Mouse (Mus musculus): Measurements from ENCODE around the gene Pld2. TPM values are rescaled to one million over a fixed set of nuclear protein-coding genes. Genes with fewer than 3 reads are reported as not detected.

The Pld2 gene
- total and polyA plus RNA-seq, 3 experiments = 0.15 to 0.39 TPM; not detected in 1

- no peak overlapping the region for H3K4me3 ChIP-seq (ENCODE audit: control insufficient read depth in 1 of 2, insufficient read depth in 1 of 2, low read depth in 2 of 2, low read length in 2 of 2)
- H3K9me3 ChIP-seq (replicated peaks; ENCODE audit: insufficient read depth, low read length) = no peaks in the 10 kb centered on the region
- no peaks in the 10 kb centered on the region for H3K27me3 ChIP-seq (ENCODE audit: control insufficient read depth in 1 of 2, insufficient read depth in 2 of 2, low read length in 2 of 2)
- H3K27ac ChIP-seq (ENCODE audit: control insufficient read depth, low read depth, low read length) = no peak overlapping the region
- no peaks in the 10 kb centered on the region for H3K4me1 ChIP-seq (ENCODE audit: control insufficient read depth in 1 of 2, insufficient read depth in 2 of 2, low read length in 2 of 2)
- no peaks in the 10 kb centered on the region for H3K79me2 ChIP-seq (ENCODE audit: control insufficient read depth, insufficient read depth, low read length, poor library complexity)
- H3K9ac ChIP-seq (ENCODE audit: control insufficient read depth, low read depth, low read length, poor library complexity, severe bottlenecking) = no peak overlapping the region
- peaks cover 0 to 8% of the 10 kb centered on the region in 2 experiments; a peak in 2 of 4 replicates for H3K36me3 ChIP-seq (ENCODE audit: control insufficient read depth in 1 of 2, insufficient read depth in 2 of 2, low read length in 2 of 2)
- TF ChIP-seq USF1 (IDR thresholded peaks at IDR 0.05; ENCODE audit: low read depth, low read length) = no peak
- no peak for TF ChIP-seq TBP (IDR thresholded peaks at IDR 0.05; ENCODE audit: low read depth, low read length)
- no peak for TF ChIP-seq NELFE (IDR thresholded peaks at IDR 0.05; ENCODE audit: low read depth, low read length)
- no peak for TF ChIP-seq TCF12 (IDR thresholded peaks at IDR 0.05; ENCODE audit: low read depth, low read length)
- no peak for DNase-seq (ENCODE audit: low read depth, low spot score)
Observed at GRCm38 (mm10) chr11:70607611-70608010, 67.7 kb downstream of the Pld2 start.

Other genes starting within 250 kb of the Pld2 start
- not detected in 2 replicates for gene Alox12e, start 217.4 kb upstream of the Pld2 start, total RNA-seq (2012; rRNA removed)
- not detected for gene Alox12e, start 217.4 kb upstream of the Pld2 start, polyA plus RNA-seq (2012; ENCODE audit: insufficient read depth in 1 of 2, insufficient read length in 2 of 2, low read depth in 1 of 2, low replicate concordance in 2 of 2, missing spikeins in 1 of 2)
- not detected in 2 replicates for gene Alox15, start 188.0 kb upstream of the Pld2 start, total RNA-seq (2012; rRNA removed)
- not detected for gene Alox15, start 188.0 kb upstream of the Pld2 start, polyA plus RNA-seq (2012; ENCODE audit: insufficient read depth in 1 of 2, insufficient read length in 2 of 2, low read depth in 1 of 2, low replicate concordance in 2 of 2, missing spikeins in 1 of 2)
- gene Pelp1, start 130.0 kb upstream of the Pld2 start, total RNA-seq (2012; rRNA removed) = 46.4 and 50.6 TPM in 2 replicates
- gene Pelp1, start 130.0 kb upstream of the Pld2 start, polyA plus RNA-seq (2012; ENCODE audit: insufficient read depth in 1 of 2, insufficient read length in 2 of 2, low read depth in 1 of 2, low replicate concordance in 2 of 2, missing spikeins in 1 of 2) = 10 to 100 TPM in 1 of 2 experiments, not detected in 1; 70.1 TPM
- gene Arrb2, start 107.4 kb upstream of the Pld2 start, total RNA-seq (2012; rRNA removed) = 200 and 241 TPM in 2 replicates
- gene Arrb2, start 107.4 kb upstream of the Pld2 start, polyA plus RNA-seq (2012; ENCODE audit: insufficient read depth in 1 of 2, insufficient read length in 2 of 2, low read depth in 1 of 2, low replicate concordance in 2 of 2, missing spikeins in 1 of 2) = 100 to 1,000 TPM in 1 of 2 experiments, not detected in 1; 272 TPM
- gene Med11, start 88.1 kb upstream of the Pld2 start, total RNA-seq (2012; rRNA removed) = 43.0 and 43.3 TPM in 2 replicates
- gene Med11, start 88.1 kb upstream of the Pld2 start, polyA plus RNA-seq (2012; ENCODE audit: insufficient read depth in 1 of 2, insufficient read length in 2 of 2, low read depth in 1 of 2, low replicate concordance in 2 of 2, missing spikeins in 1 of 2) = 10 to 100 TPM in 1 of 2 experiments, not detected in 1; 40.0 TPM
- gene Zmynd15, start 80.6 kb upstream of the Pld2 start, total RNA-seq (2012; rRNA removed) = not detected in 2 replicates
- under 1 TPM in 1 of 2 experiments, not detected in 1; 0.14 TPM for gene Zmynd15, start 80.6 kb upstream of the Pld2 start, polyA plus RNA-seq (2012; ENCODE audit: insufficient read depth in 1 of 2, insufficient read length in 2 of 2, low read depth in 1 of 2, low replicate concordance in 2 of 2, missing spikeins in 1 of 2)
- gene Cxcl16, start 80.1 kb upstream of the Pld2 start, total RNA-seq (2012; rRNA removed) = not detected in 2 replicates
- gene Cxcl16, start 80.1 kb upstream of the Pld2 start, polyA plus RNA-seq (2012; ENCODE audit: insufficient read depth in 1 of 2, insufficient read length in 2 of 2, low read depth in 1 of 2, low replicate concordance in 2 of 2, missing spikeins in 1 of 2) = not detected
- 0.27 TPM in 1 of 2 replicates, not detected in the other for gene Tm4sf5, start 34.8 kb upstream of the Pld2 start, total RNA-seq (2012; rRNA removed)
- under 1 TPM in 1 of 2 experiments, not detected in 1; 0.21 TPM for gene Tm4sf5, start 34.8 kb upstream of the Pld2 start, polyA plus RNA-seq (2012; ENCODE audit: insufficient read depth in 1 of 2, insufficient read length in 2 of 2, low read depth in 1 of 2, low replicate concordance in 2 of 2, missing spikeins in 1 of 2)
- not detected in 2 replicates for gene Vmo1, start 25.4 kb upstream of the Pld2 start, total RNA-seq (2012; rRNA removed)
- gene Vmo1, start 25.4 kb upstream of the Pld2 start, polyA plus RNA-seq (2012; ENCODE audit: insufficient read depth in 1 of 2, insufficient read length in 2 of 2, low read depth in 1 of 2, low replicate concordance in 2 of 2, missing spikeins in 1 of 2) = not detected
- gene Gltpd2, start 20.9 kb upstream of the Pld2 start, total RNA-seq (2012; rRNA removed) = not detected in 2 replicates
- gene Gltpd2, start 20.9 kb upstream of the Pld2 start, polyA plus RNA-seq (2012; ENCODE audit: insufficient read depth in 1 of 2, insufficient read length in 2 of 2, low read depth in 1 of 2, low replicate concordance in 2 of 2, missing spikeins in 1 of 2) = under 1 TPM in 1 of 2 experiments, not detected in 1; 0.06 TPM
- gene Psmb6, start 14.7 kb upstream of the Pld2 start, total RNA-seq (2012; rRNA removed) = 602 and 671 TPM in 2 replicates
- gene Psmb6, start 14.7 kb upstream of the Pld2 start, polyA plus RNA-seq (2012; ENCODE audit: insufficient read depth in 1 of 2, insufficient read length in 2 of 2, low read depth in 1 of 2, low replicate concordance in 2 of 2, missing spikeins in 1 of 2) = 100 to 1,000 TPM in 1 of 2 experiments, not detected in 1; 462 TPM
- not detected in 2 replicates for gene Gm40193, start 7.1 kb upstream of the Pld2 start, total RNA-seq (2012; rRNA removed)
- gene Gm40193, start 7.1 kb upstream of the Pld2 start, polyA plus RNA-seq (2012; ENCODE audit: insufficient read depth in 1 of 2, insufficient read length in 2 of 2, low read depth in 1 of 2, low replicate concordance in 2 of 2, missing spikeins in 1 of 2) = not detected
- 25.0 and 33.8 TPM in 2 replicates for gene Mink1, start 22.8 kb downstream of the Pld2 start, total RNA-seq (2012; rRNA removed)
- gene Mink1, start 22.8 kb downstream of the Pld2 start, polyA plus RNA-seq (2012; ENCODE audit: insufficient read depth in 1 of 2, insufficient read length in 2 of 2, low read depth in 1 of 2, low replicate concordance in 2 of 2, missing spikeins in 1 of 2) = 100 to 1,000 TPM in 1 of 2 experiments, 10 to 100 TPM in 1; 57.3 to 230 TPM
- gene 4930544D05Rik, start 75.8 kb downstream of the Pld2 start, total RNA-seq (2012; rRNA removed) = not detected in 2 replicates
- gene 4930544D05Rik, start 75.8 kb downstream of the Pld2 start, polyA plus RNA-seq (2012; ENCODE audit: insufficient read depth in 1 of 2, insufficient read length in 2 of 2, low read depth in 1 of 2, low replicate concordance in 2 of 2, missing spikeins in 1 of 2) = under 1 TPM in 1 of 2 experiments, not detected in 1; 0.10 TPM
- 0.54 TPM in 1 of 2 replicates, not detected in the other for gene Chrne, start 79.2 kb downstream of the Pld2 start, total RNA-seq (2012; rRNA removed)
- gene Chrne, start 79.2 kb downstream of the Pld2 start, polyA plus RNA-seq (2012; ENCODE audit: insufficient read depth in 1 of 2, insufficient read length in 2 of 2, low read depth in 1 of 2, low replicate concordance in 2 of 2, missing spikeins in 1 of 2) = under 1 TPM in 1 of 2 experiments, not detected in 1; 0.33 TPM
- gene Gp1ba, start 99.1 kb downstream of the Pld2 start, total RNA-seq (2012; rRNA removed) = 0.98 and 1.6 TPM in 2 replicates
- gene Gp1ba, start 99.1 kb downstream of the Pld2 start, polyA plus RNA-seq (2012; ENCODE audit: insufficient read depth in 1 of 2, insufficient read length in 2 of 2, low read depth in 1 of 2, low replicate concordance in 2 of 2, missing spikeins in 1 of 2) = 1 to 10 TPM in 1 of 2 experiments, not detected in 1; 5.0 TPM
- 30.4 and 31.4 TPM in 2 replicates for gene Rnf167, start 107.2 kb downstream of the Pld2 start, total RNA-seq (2012; rRNA removed)
- gene Rnf167, start 107.2 kb downstream of the Pld2 start, polyA plus RNA-seq (2012; ENCODE audit: insufficient read depth in 1 of 2, insufficient read length in 2 of 2, low read depth in 1 of 2, low replicate concordance in 2 of 2, missing spikeins in 1 of 2) = 10 to 100 TPM in 1 of 2 experiments, not detected in 1; 44.4 TPM
- gene Slc25a11, start 107.4 kb downstream of the Pld2 start, total RNA-seq (2012; rRNA removed) = 96.3 and 104 TPM in 2 replicates
- 100 to 1,000 TPM; 114 to 145 TPM for gene Slc25a11, start 107.4 kb downstream of the Pld2 start, polyA plus RNA-seq (2012; ENCODE audit: insufficient read depth in 1 of 2, insufficient read length in 2 of 2, low read depth in 1 of 2, low replicate concordance in 2 of 2, missing spikeins in 1 of 2)
- gene Pfn1, start 114.6 kb downstream of the Pld2 start, total RNA-seq (2012; rRNA removed) = 1,332 and 1,356 TPM in 2 replicates
- 1,000 to 10,000 TPM; 2,392 to 5,980 TPM for gene Pfn1, start 114.6 kb downstream of the Pld2 start, polyA plus RNA-seq (2012; ENCODE audit: insufficient read depth in 1 of 2, insufficient read length in 2 of 2, low read depth in 1 of 2, low replicate concordance in 2 of 2, missing spikeins in 1 of 2)
- gene Eno3, start 117.1 kb downstream of the Pld2 start, total RNA-seq (2012; rRNA removed) = 12.9 and 14.2 TPM in 2 replicates
- gene Eno3, start 117.1 kb downstream of the Pld2 start, polyA plus RNA-seq (2012; ENCODE audit: insufficient read depth in 1 of 2, insufficient read length in 2 of 2, low read depth in 1 of 2, low replicate concordance in 2 of 2, missing spikeins in 1 of 2) = 10 to 100 TPM in 1 of 2 experiments, not detected in 1; 16.8 TPM
- 76.4 and 81.0 TPM in 2 replicates for gene Spag7, start 129.4 kb downstream of the Pld2 start, total RNA-seq (2012; rRNA removed)
- 10 to 100 TPM in 1 of 2 experiments, not detected in 1; 99.6 TPM for gene Spag7, start 129.4 kb downstream of the Pld2 start, polyA plus RNA-seq (2012; ENCODE audit: insufficient read depth in 1 of 2, insufficient read length in 2 of 2, low read depth in 1 of 2, low replicate concordance in 2 of 2, missing spikeins in 1 of 2)
- gene Camta2, start 148.0 kb downstream of the Pld2 start, total RNA-seq (2012; rRNA removed) = 1.9 and 2.8 TPM in 2 replicates
- 10 to 100 TPM in 1 of 2 experiments, not detected in 1; 15.0 TPM for gene Camta2, start 148.0 kb downstream of the Pld2 start, polyA plus RNA-seq (2012; ENCODE audit: insufficient read depth in 1 of 2, insufficient read length in 2 of 2, low read depth in 1 of 2, low replicate concordance in 2 of 2, missing spikeins in 1 of 2)
- gene Inca1, start 160.1 kb downstream of the Pld2 start, total RNA-seq (2012; rRNA removed) = 0.35 and 0.46 TPM in 2 replicates
- gene Inca1, start 160.1 kb downstream of the Pld2 start, polyA plus RNA-seq (2012; ENCODE audit: insufficient read depth in 1 of 2, insufficient read length in 2 of 2, low read depth in 1 of 2, low replicate concordance in 2 of 2, missing spikeins in 1 of 2) = 1 to 10 TPM in 1 of 2 experiments, not detected in 1; 2.2 TPM
- gene Kif1c, start 160.5 kb downstream of the Pld2 start, total RNA-seq (2012; rRNA removed) = 19.8 and 20.3 TPM in 2 replicates
- gene Kif1c, start 160.5 kb downstream of the Pld2 start, polyA plus RNA-seq (2012; ENCODE audit: insufficient read depth in 1 of 2, insufficient read length in 2 of 2, low read depth in 1 of 2, low replicate concordance in 2 of 2, missing spikeins in 1 of 2) = 10 to 100 TPM in 1 of 2 experiments, not detected in 1; 21.7 TPM
- 1.5 TPM in 2 replicates for gene Zfp3, start 224.1 kb downstream of the Pld2 start, total RNA-seq (2012; rRNA removed)
- 1 to 10 TPM in 1 of 2 experiments, not detected in 1; 1.9 TPM for gene Zfp3, start 224.1 kb downstream of the Pld2 start, polyA plus RNA-seq (2012; ENCODE audit: insufficient read depth in 1 of 2, insufficient read length in 2 of 2, low read depth in 1 of 2, low replicate concordance in 2 of 2, missing spikeins in 1 of 2)

Measured in MEL (cell line).